Mouse (Mus musculus): Measurements from ENCODE around the gene Ttc21a. TPM values are rescaled to one million over a fixed set of nuclear protein-coding genes. Genes with fewer than 3 reads are reported as not detected.

The Ttc21a gene
- polyA plus RNA-seq, 1 experiment: 11.4 TPM

GRCm38 (mm10) chr9:119978151-119978810 is 40.9 kb downstream of the Ttc21a start:
- no peak for DNase-seq
- TF ChIP-seq CTCF (IDR thresholded peaks at IDR 0.05; ENCODE audit: insufficient read depth, low read length): no peak
- no peak for TF ChIP-seq POLR2A (IDR thresholded peaks at IDR 0.05; ENCODE audit: borderline replicate concordance, extremely low read depth, low read depth, low read length)
- Histone ChIP-seq H3K4me1 (ENCODE audit: control insufficient read depth, insufficient read depth, low read length) (peaks cover 42% of the 10 kb centered on the region), H3K4me3 (replicated peaks; ENCODE audit: extremely low read depth, low read depth, low read length) (no peak overlapping the region)
- 43% methylated on average over 9 of the region's 9 CpGs for WGBS

- DNase-seq: no peak
- Histone ChIP-seq H3K4me3 (replicated peaks; ENCODE audit: extremely low read depth, low read depth, low read length) (no peak overlapping the region), H3K4me1 (ENCODE audit: control insufficient read depth, insufficient read depth, low read length) (peaks cover 42% of the 10 kb centered on the region)
- WGBS: 56% methylated on average over 6 of the region's 6 CpGs
- no peak for TF ChIP-seq POLR2A (IDR thresholded peaks at IDR 0.05; ENCODE audit: borderline replicate concordance, extremely low read depth, low read depth, low read length)
- TF ChIP-seq CTCF (IDR thresholded peaks at IDR 0.05; ENCODE audit: insufficient read depth, low read length): no peak
Measured at GRCm38 (mm10) chr9:119978811-119979441, 41.5 kb downstream of the Ttc21a start.

- Histone ChIP-seq H3K4me3 (replicated peaks; ENCODE audit: extremely low read depth, low read depth, low read length) (no peak overlapping the region), H3K4me1 (ENCODE audit: control insufficient read depth, insufficient read depth, low read length) (peaks cover 45% of the 10 kb centered on the region)
- TF ChIP-seq CTCF (IDR thresholded peaks at IDR 0.05; ENCODE audit: insufficient read depth, low read length): no peak
- TF ChIP-seq POLR2A (IDR thresholded peaks at IDR 0.05; ENCODE audit: borderline replicate concordance, extremely low read depth, low read depth, low read length): no peak
- WGBS: 49% methylated on average over 2 of the region's 2 CpGs
- no peak for DNase-seq
Measured at GRCm38 (mm10) chr9:119979749-119980148, 42.3 kb downstream of the Ttc21a start.

- Histone ChIP-seq H3K4me3 (replicated peaks; ENCODE audit: extremely low read depth, low read depth, low read length) (peak overlapping the region; percentile 15), H3K4me1 (ENCODE audit: control insufficient read depth, insufficient read depth, low read length) (peaks cover 45% of the 10 kb centered on the region)
- no peak for DNase-seq
- WGBS: 4% methylated on average over 4 of the region's 4 CpGs
- no peak for TF ChIP-seq POLR2A (IDR thresholded peaks at IDR 0.05; ENCODE audit: borderline replicate concordance, extremely low read depth, low read depth, low read length)
- no peak for TF ChIP-seq CTCF (IDR thresholded peaks at IDR 0.05; ENCODE audit: insufficient read depth, low read length)
Measured at GRCm38 (mm10) chr9:119980770-119981182, 43.4 kb downstream of the Ttc21a start.

- Histone ChIP-seq H3K4me1 (ENCODE audit: control insufficient read depth, insufficient read depth, low read length) (peaks cover 45% of the 10 kb centered on the region), H3K4me3 (replicated peaks; ENCODE audit: extremely low read depth, low read depth, low read length) (peak overlapping the region; percentile 99)
- peak; percentile 70 for DNase-seq
- TF ChIP-seq CTCF (IDR thresholded peaks at IDR 0.05; ENCODE audit: insufficient read depth, low read length) (no peak), POLR2A (IDR thresholded peaks at IDR 0.05; ENCODE audit: borderline replicate concordance, extremely low read depth, low read depth, low read length) (peak; percentile 43; the same call in 1 of the 2 replicates)
- 2% methylated on average over 16 of the region's 16 CpGs for WGBS
Measured at GRCm38 (mm10) chr9:119981183-119982179, 44.1 kb downstream of the Ttc21a start.

GRCm38 (mm10) chr9:119982241-119982811 is 44.9 kb downstream of the Ttc21a start:
- Histone ChIP-seq H3K4me3 (replicated peaks; ENCODE audit: extremely low read depth, low read depth, low read length) (peak overlapping the region; percentile 99), H3K4me1 (ENCODE audit: control insufficient read depth, insufficient read depth, low read length) (peaks cover 36% of the 10 kb centered on the region)
- peak; percentile 61; the same call in 1 of the 2 replicates for TF ChIP-seq POLR2A (IDR thresholded peaks at IDR 0.05; ENCODE audit: borderline replicate concordance, extremely low read depth, low read depth, low read length)
- TF ChIP-seq CTCF (IDR thresholded peaks at IDR 0.05; ENCODE audit: insufficient read depth, low read length): peak; percentile 55
- DNase-seq: peak; percentile 66
- WGBS: under 1% methylated on average over 11 of the region's 11 CpGs

GRCm38 (mm10) chr9:119982956-119983551 is 45.6 kb downstream of the Ttc21a start:
- 1% methylated on average over 47 of the region's 48 CpGs for WGBS
- TF ChIP-seq CTCF (IDR thresholded peaks at IDR 0.05; ENCODE audit: insufficient read depth, low read length): no peak
- peak; percentile 7; the same call in 1 of the 2 replicates for TF ChIP-seq POLR2A (IDR thresholded peaks at IDR 0.05; ENCODE audit: borderline replicate concordance, extremely low read depth, low read depth, low read length)
- DNase-seq: peak; percentile 69
- H3K4me1 ChIP-seq (ENCODE audit: control insufficient read depth, insufficient read depth, low read length): peaks cover 29% of the 10 kb centered on the region
- peak overlapping the region; percentile 99 for H3K4me3 ChIP-seq (replicated peaks; ENCODE audit: extremely low read depth, low read depth, low read length)

GRCm38 (mm10) chr9:119983585-119984535 is 46.5 kb downstream of the Ttc21a start:
- peak overlapping the region; percentile 99 for H3K4me3 ChIP-seq (replicated peaks; ENCODE audit: extremely low read depth, low read depth, low read length)
- DNase-seq: peak; percentile 91
- peaks cover 22% of the 10 kb centered on the region for H3K4me1 ChIP-seq (ENCODE audit: control insufficient read depth, insufficient read depth, low read length)
- TF ChIP-seq POLR2A (IDR thresholded peaks at IDR 0.05; ENCODE audit: borderline replicate concordance, extremely low read depth, low read depth, low read length) (peak; percentile 95), CTCF (IDR thresholded peaks at IDR 0.05; ENCODE audit: insufficient read depth, low read length) (no peak)
- WGBS: 3% methylated on average over 58 of the region's 79 CpGs
